Mouse (Mus musculus): Measurements from ENCODE around the gene Pcsk7. TPM values are rescaled to one million over a fixed set of nuclear protein-coding genes. Genes with fewer than 3 reads are reported as not detected.

The Pcsk7 gene
- total RNA-seq (2014; rRNA removed) (23.2 and 46.8 TPM in 2 replicates), polyA plus RNA-seq (2015; fragmentation: Nextera tagmentation; extraction: Ambion mirVana) (18.2 and 20.2 TPM in 2 replicates)

- WGBS = under 1% methylated on average over 74 of the region's 80 CpGs
- Histone ChIP-seq H3K27me3 (ENCODE audit: insufficient read depth, low read length) (no peaks in the 10 kb centered on the region), H3K4me1 (ENCODE audit: insufficient read depth, low read length) (peaks cover 5% of the 10 kb centered on the region), H3K4me3 (ENCODE audit: low read depth, low read length) (peak within 1 kb of the TSS; percentile 83), H3K36me3 (ENCODE audit: insufficient read depth, low read length) (peaks cover 27% of the 10 kb centered on the region), H3K9me3 (ENCODE audit: low read length) (no peaks in the 10 kb centered on the region), H3K4me2 (ENCODE audit: low read depth, low read length, poor library complexity, severe bottlenecking) (peak within 1 kb of the TSS; percentile 79), H3K9ac (replicated peaks; ENCODE audit: low read length, poor library complexity, severe bottlenecking) (peak within 1 kb of the TSS; percentile 98), H3K27ac (ENCODE audit: low read depth, low read length) (peak within 1 kb of the TSS; percentile 95)
- peak; percentile 92 for ATAC-seq (ENCODE audit: low FRiP score)
- peak; percentile 78 for TF ChIP-seq CTCF (IDR thresholded peaks at IDR 0.05)
- peak; percentile 93 for DNase-seq (ENCODE audit: low spot score)
These were observed at the start of gene Pcsk7, which contains the start of gene Rnf214 for GRCm38 (mm10) chr9:45906355-45907077. Gene Pcsk7, plus strand, starts transcription at chr9:45906497. Gene Rnf214, minus strand, starts transcription at chr9:45906911.

GRCm38 (mm10) chr9:45859364-45859763 is 46.9 kb upstream of the Pcsk7 start:
- Histone ChIP-seq H3K4me2 (ENCODE audit: low read depth, low read length, poor library complexity, severe bottlenecking) (no peak overlapping the region), H3K27ac (ENCODE audit: low read depth, low read length) (no peak overlapping the region), H3K9me3 (ENCODE audit: low read length) (no peaks in the 10 kb centered on the region), H3K27me3 (ENCODE audit: insufficient read depth, low read length) (no peaks in the 10 kb centered on the region), H3K36me3 (ENCODE audit: insufficient read depth, low read length) (peaks cover 77% of the 10 kb centered on the region), H3K4me1 (ENCODE audit: insufficient read depth, low read length) (no peaks in the 10 kb centered on the region), H3K4me3 (ENCODE audit: low read depth, low read length) (no peak overlapping the region), H3K9ac (replicated peaks; ENCODE audit: low read length, poor library complexity, severe bottlenecking) (no peak overlapping the region)
- no peak for TF ChIP-seq CTCF (IDR thresholded peaks at IDR 0.05)
- no peak for ATAC-seq (ENCODE audit: low FRiP score)
- WGBS = 92% methylated on average over 10 of the region's 10 CpGs
- DNase-seq (ENCODE audit: low spot score) = no peak

GRCm38 (mm10) chr9:45861813-45862212 is 44.5 kb upstream of the Pcsk7 start:
- no peak overlapping the region for H3K4me2 ChIP-seq (ENCODE audit: low read depth, low read length, poor library complexity, severe bottlenecking)
- no peaks in the 10 kb centered on the region for H3K9me3 ChIP-seq (ENCODE audit: low read length)
- H3K36me3 ChIP-seq (ENCODE audit: insufficient read depth, low read length) = peaks cover 81% of the 10 kb centered on the region
- H3K4me1 ChIP-seq (ENCODE audit: insufficient read depth, low read length) = no peaks in the 10 kb centered on the region
- H3K27me3 ChIP-seq (ENCODE audit: insufficient read depth, low read length) = no peaks in the 10 kb centered on the region
- H3K4me3 ChIP-seq (ENCODE audit: low read depth, low read length) = no peak overlapping the region
- DNase-seq (ENCODE audit: low spot score) = no peak
- TF ChIP-seq CTCF (IDR thresholded peaks at IDR 0.05) = no peak
- H3K9ac ChIP-seq (replicated peaks; ENCODE audit: low read length, poor library complexity, severe bottlenecking) = no peak overlapping the region
- 93% methylated on average over 7 of the region's 7 CpGs for WGBS
- ATAC-seq (ENCODE audit: low FRiP score) = no peak
- H3K27ac ChIP-seq (ENCODE audit: low read depth, low read length) = no peak overlapping the region

GRCm38 (mm10) chr9:45869181-45869580 is 37.1 kb upstream of the Pcsk7 start:
- Histone ChIP-seq H3K4me1 (ENCODE audit: insufficient read depth, low read length) (no peaks in the 10 kb centered on the region), H3K27ac (ENCODE audit: low read depth, low read length) (no peak overlapping the region), H3K9ac (replicated peaks; ENCODE audit: low read length, poor library complexity, severe bottlenecking) (no peak overlapping the region), H3K27me3 (ENCODE audit: insufficient read depth, low read length) (no peaks in the 10 kb centered on the region), H3K4me3 (ENCODE audit: low read depth, low read length) (no peak overlapping the region), H3K9me3 (ENCODE audit: low read length) (no peaks in the 10 kb centered on the region), H3K36me3 (ENCODE audit: insufficient read depth, low read length) (peaks cover 50% of the 10 kb centered on the region), H3K4me2 (ENCODE audit: low read depth, low read length, poor library complexity, severe bottlenecking) (no peak overlapping the region)
- DNase-seq (ENCODE audit: low spot score) (no peak), ATAC-seq (ENCODE audit: low FRiP score) (no peak)
- WGBS = 96% methylated on average over 3 of the region's 3 CpGs
- no peak for TF ChIP-seq CTCF (IDR thresholded peaks at IDR 0.05)

- H3K9ac ChIP-seq (replicated peaks; ENCODE audit: low read length, poor library complexity, severe bottlenecking) = no peak overlapping the region
- WGBS = 95% methylated on average over 3 of the region's 3 CpGs
- H3K9me3 ChIP-seq (ENCODE audit: low read length) = no peaks in the 10 kb centered on the region
- TF ChIP-seq CTCF (IDR thresholded peaks at IDR 0.05) = no peak
- no peak overlapping the region for H3K27ac ChIP-seq (ENCODE audit: low read depth, low read length)
- no peak for ATAC-seq (ENCODE audit: low FRiP score)
- no peaks in the 10 kb centered on the region for H3K4me1 ChIP-seq (ENCODE audit: insufficient read depth, low read length)
- no peaks in the 10 kb centered on the region for H3K27me3 ChIP-seq (ENCODE audit: insufficient read depth, low read length)
- H3K4me2 ChIP-seq (ENCODE audit: low read depth, low read length, poor library complexity, severe bottlenecking) = no peak overlapping the region
- no peak for DNase-seq (ENCODE audit: low spot score)
- no peak overlapping the region for H3K4me3 ChIP-seq (ENCODE audit: low read depth, low read length)
- H3K36me3 ChIP-seq (ENCODE audit: insufficient read depth, low read length) = peaks cover 41% of the 10 kb centered on the region
These were observed 36.0 kb upstream of the Pcsk7 start for GRCm38 (mm10) chr9:45870265-45870664.

- Histone ChIP-seq H3K36me3 (ENCODE audit: insufficient read depth, low read length) (peaks cover 2% of the 10 kb centered on the region), H3K9ac (replicated peaks; ENCODE audit: low read length, poor library complexity, severe bottlenecking) (no peak overlapping the region), H3K27me3 (ENCODE audit: insufficient read depth, low read length) (no peaks in the 10 kb centered on the region), H3K4me2 (ENCODE audit: low read depth, low read length, poor library complexity, severe bottlenecking) (no peak overlapping the region), H3K4me1 (ENCODE audit: insufficient read depth, low read length) (no peaks in the 10 kb centered on the region), H3K9me3 (ENCODE audit: low read length) (no peaks in the 10 kb centered on the region), H3K4me3 (ENCODE audit: low read depth, low read length) (no peak overlapping the region), H3K27ac (ENCODE audit: low read depth, low read length) (no peak overlapping the region)
- no peak for ATAC-seq (ENCODE audit: low FRiP score)
- WGBS = 75% methylated on average over 2 of the region's 2 CpGs
- peak; percentile 65 for DNase-seq (ENCODE audit: low spot score)
- peak; percentile 34 for TF ChIP-seq CTCF (IDR thresholded peaks at IDR 0.05)
These were observed 28.4 kb upstream of the Pcsk7 start for GRCm38 (mm10) chr9:45877928-45878327.
